Mouse (Mus musculus) neural tube, embryonic 15.5 days (tissue): ENCODE measurements around the gene Nt5c1a. TPM values are rescaled to one million over a fixed set of nuclear protein-coding genes. Genes with fewer than 3 reads are reported as not detected.

ENCODE experiments used
- ATAC-seq: fragments of 200-750 bp; cut with Nextera tagmentation; 2 replicates; pipeline ENCODE4 v1.8.0; 2017; ENCODE audit warnings: mild to moderate bottlenecking, moderate TSS enrichment, moderate library complexity; ENCODE audit not compliant: low FRiP score
- H3K27ac ChIP-seq: fragments of 300-500 bp; sonication (generic); replicated peaks from 2 replicates; pipeline ENCODE4 v1.5.1; 2015; ENCODE audit warnings: mild to moderate bottlenecking, inconsistent platforms
- H3K27me3 ChIP-seq: fragments of 300-500 bp; sonication (generic); replicated peaks from 2 replicates; pipeline ENCODE4 v1.6.1; 2015; ENCODE audit warnings: inconsistent platforms
- H3K36me3 ChIP-seq: fragments of 300-500 bp; sonication (generic); 2 replicates; pipeline ENCODE4 v1.6.1; 2015; ENCODE audit warnings: inconsistent platforms
- H3K4me1 ChIP-seq: fragments of 300-500 bp; sonication (generic); 2 replicates; pipeline ENCODE4 v1.6.1; 2015; ENCODE audit warnings: inconsistent platforms
- H3K4me2 ChIP-seq: fragments of 300-500 bp; sonication (generic); 2 replicates; pipeline ENCODE4 v1.6.1; 2015; ENCODE audit warnings: inconsistent platforms, mild to moderate bottlenecking, moderate library complexity
- H3K4me3 ChIP-seq: fragments of 300-500 bp; sonication (generic); replicated peaks from 2 replicates; pipeline ENCODE4 v1.5.1; 2015; ENCODE audit warnings: mild to moderate bottlenecking, inconsistent platforms
- H3K9ac ChIP-seq: fragments of 300-500 bp; sonication (generic); replicated peaks from 2 replicates; pipeline ENCODE4 v1.6.1; 2015; ENCODE audit warnings: mild to moderate bottlenecking, inconsistent platforms
- H3K9me3 ChIP-seq: fragments of 300-500 bp; sonication (generic); replicated peaks from 2 replicates; pipeline ENCODE4 v1.6.1; 2016; ENCODE audit warnings: inconsistent platforms
- WGBS: fragments of 180-500 bp; shearing (Covaris S2); methylation state at CpG from one replicate; pipeline ENCODE4 v1.1.7; 2015; ENCODE audit warnings: mixed read lengths; 5-methylcytosine and 5-hydroxymethylcytosine counted together
- polyA plus RNA-seq: library from polyadenylated mRNA; unstranded; fragments of >200 nt; fragmentation: Nextera tagmentation; extraction: Ambion mirVana; gene quantifications from 2 replicates; pipeline ENCODE4 v1.2.1, GENCODE M21; 2015

The Nt5c1a gene
- polyA plus RNA-seq, 1 experiment from 2014 or later: 0.17 TPM

DNA sequence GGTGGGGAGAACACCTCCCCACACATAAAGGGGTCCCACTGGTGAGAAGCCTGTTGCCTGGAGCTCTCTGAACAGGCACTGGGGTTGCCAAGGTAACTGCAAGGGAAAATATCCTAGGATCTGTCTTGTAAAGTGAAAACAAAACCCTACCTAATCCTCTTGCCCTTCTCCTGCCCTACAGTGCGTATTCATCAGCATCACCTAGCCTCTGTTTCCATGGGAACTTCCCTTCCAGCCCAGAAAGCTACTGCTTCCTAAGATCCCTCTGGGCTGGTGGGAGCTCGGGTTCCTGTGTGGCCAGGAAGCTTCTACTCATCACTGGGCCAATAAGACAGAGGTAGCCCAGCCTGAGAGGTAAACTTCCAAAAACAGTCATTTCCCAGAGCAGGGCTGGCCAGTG, 11.0 kb downstream of the Nt5c1a start:
- Histone ChIP-seq H3K36me3 (no peaks in the 10 kb centered on the region), H3K9ac (no peak overlapping the region), H3K27ac (no peak overlapping the region), H3K27me3 (no peaks in the 10 kb centered on the region), H3K9me3 (no peaks in the 10 kb centered on the region), H3K4me3 (no peak overlapping the region), H3K4me1 (0 out of 2 replicates have a peak, but pooled peaks cover 3% of the 10 kb centered on the region), H3K4me2 (no peak overlapping the region)
- no peak for ATAC-seq
- 49% methylated on average over 2 of the region's 2 CpGs for WGBS

DNA sequence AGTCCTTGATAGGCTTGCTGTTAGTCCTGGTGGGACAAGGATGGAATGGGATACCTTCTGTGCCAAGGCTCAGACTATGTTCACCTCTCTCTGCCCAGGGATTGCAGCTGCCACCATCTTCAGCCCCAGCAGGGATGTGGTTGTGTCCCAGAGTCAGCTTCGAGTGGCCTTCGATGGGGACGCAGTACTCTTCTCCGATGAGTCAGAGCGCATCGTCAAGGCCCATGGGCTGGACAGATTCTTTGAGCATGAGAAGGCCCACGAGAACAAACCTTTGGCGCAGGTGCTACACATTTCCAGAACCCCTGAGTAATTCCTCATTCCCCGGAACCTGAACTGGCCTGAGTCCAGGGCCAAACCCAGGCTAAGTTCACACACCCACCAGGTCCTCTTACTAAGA, 12.7 kb downstream of the Nt5c1a start:
- Histone ChIP-seq H3K9ac (no peak overlapping the region), H3K4me3 (no peak overlapping the region), H3K36me3 (no peaks in the 10 kb centered on the region), H3K27me3 (0 out of 2 replicates have a peak, but pooled peaks cover 7% of the 10 kb centered on the region), H3K27ac (no peak overlapping the region), H3K4me2 (no peak overlapping the region), H3K9me3 (no peaks in the 10 kb centered on the region), H3K4me1 (0 out of 2 replicates have a peak, but pooled peaks cover 3% of the 10 kb centered on the region)
- ATAC-seq: no peak
- 96% methylated on average over 9 of the region's 9 CpGs for WGBS

DNA sequence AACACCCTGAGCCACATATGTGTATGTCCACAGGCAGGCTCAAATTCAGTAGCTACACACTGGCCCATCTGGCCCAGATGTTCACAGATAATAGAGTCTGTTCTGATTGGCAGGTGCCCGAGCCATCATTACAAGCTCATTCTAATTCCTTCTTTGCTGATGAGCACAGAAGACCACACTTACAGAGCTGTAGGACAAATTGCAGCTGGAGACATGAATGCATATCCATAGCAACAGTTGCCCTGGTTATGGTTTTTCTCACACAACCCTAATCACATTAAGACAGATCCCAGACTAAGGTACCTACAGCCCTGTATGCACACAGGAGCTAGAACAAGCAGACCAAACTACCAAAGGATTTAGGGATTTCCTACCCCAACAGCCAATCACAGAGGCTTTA, 14.1 kb downstream of the Nt5c1a start:
- H3K4me1 ChIP-seq: 0 out of 2 replicates have a peak, but pooled peaks cover 3% of the 10 kb centered on the region
- 0 out of 2 replicates have a peak, but pooled peaks cover 7% of the 10 kb centered on the region for H3K27me3 ChIP-seq
- no peaks in the 10 kb centered on the region for H3K36me3 ChIP-seq
- no peak overlapping the region for H3K9ac ChIP-seq
- no peak overlapping the region for H3K4me2 ChIP-seq
- H3K9me3 ChIP-seq: no peaks in the 10 kb centered on the region
- ATAC-seq: no peak
- WGBS: 58% methylated on average over 1 of the region's 1 CpGs
- H3K27ac ChIP-seq: no peak overlapping the region
- no peak overlapping the region for H3K4me3 ChIP-seq

DNA sequence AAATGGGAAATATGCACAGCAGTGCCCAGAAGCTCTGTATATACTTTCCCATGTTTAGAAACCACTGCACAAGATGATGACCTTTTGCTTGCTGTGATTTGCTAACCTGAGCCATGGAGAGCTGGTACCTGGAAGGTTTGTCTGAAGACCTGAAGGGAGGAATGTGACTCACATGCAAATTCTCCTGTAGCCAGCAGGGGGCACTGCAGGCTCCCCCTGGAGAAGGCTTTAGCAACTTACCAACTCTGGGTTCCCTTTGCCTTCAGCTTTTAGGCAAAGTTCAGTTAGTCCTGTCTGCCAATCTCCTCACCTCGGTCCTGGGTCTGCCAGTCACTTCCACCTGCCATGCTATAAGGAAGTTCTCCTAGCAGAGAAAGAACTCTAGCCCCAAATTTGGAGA, 15.5 kb downstream of the Nt5c1a start:
- Histone ChIP-seq H3K9ac (no peak overlapping the region), H3K27ac (no peak overlapping the region)
- no peak for ATAC-seq

DNA sequence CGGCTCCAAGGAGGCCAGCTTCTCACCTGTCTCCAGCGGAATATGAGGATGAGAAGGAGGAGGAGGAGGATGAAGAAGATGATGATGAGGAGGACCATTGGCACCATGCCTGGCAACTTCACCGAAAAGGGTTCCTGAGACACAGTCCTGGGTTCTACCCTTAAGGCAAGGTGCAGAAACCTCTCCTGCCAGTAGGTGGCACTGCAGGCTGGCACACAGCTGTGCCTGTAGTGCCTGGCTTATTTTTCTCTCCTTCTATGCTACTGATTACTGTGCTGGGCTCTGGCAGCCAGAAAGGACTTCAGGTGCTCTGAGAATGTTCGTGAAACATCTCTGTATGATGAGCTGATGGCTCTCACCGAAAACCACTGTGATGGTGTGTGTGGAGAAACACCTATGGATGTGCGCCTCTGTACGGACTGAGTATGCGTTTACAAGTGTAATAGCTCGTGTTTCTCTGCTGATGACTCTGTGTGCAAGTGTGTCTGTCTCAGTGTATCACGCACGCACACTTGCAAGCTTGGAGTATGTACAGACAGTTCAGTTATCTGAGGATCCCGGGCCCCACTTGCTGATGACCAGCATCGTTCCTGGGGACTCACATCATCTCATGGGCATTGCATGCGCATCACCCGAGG, 18.5 kb downstream of the Nt5c1a start:
- WGBS: 74% methylated on average over 15 of the region's 15 CpGs
- H3K9me3 ChIP-seq: no peaks in the 10 kb centered on the region
- no peak overlapping the region for H3K4me2 ChIP-seq
- no peak overlapping the region for H3K27ac ChIP-seq
- no peaks in the 10 kb centered on the region for H3K36me3 ChIP-seq
- H3K4me3 ChIP-seq: no peak overlapping the region
- ATAC-seq: peak; percentile 91
- H3K4me1 ChIP-seq: 0 out of 2 replicates have a peak, but pooled peaks cover 3% of the 10 kb centered on the region
- H3K27me3 ChIP-seq: 0 out of 2 replicates have a peak, but pooled peaks cover 7% of the 10 kb centered on the region
- H3K9ac ChIP-seq: no peak overlapping the region

More for the DNA sequence above, 15.5 kb downstream of the Nt5c1a start:
- Histone ChIP-seq H3K4me3 (no peak overlapping the region), H3K4me1 (0 out of 2 replicates have a peak, but pooled peaks cover 3% of the 10 kb centered on the region), H3K27me3 (0 out of 2 replicates have a peak, but pooled peaks cover 7% of the 10 kb centered on the region), H3K36me3 (no peaks in the 10 kb centered on the region), H3K9me3 (no peaks in the 10 kb centered on the region), H3K4me2 (no peak overlapping the region)
- WGBS: 18% methylated on average over 1 of the region's 1 CpGs

DNA sequence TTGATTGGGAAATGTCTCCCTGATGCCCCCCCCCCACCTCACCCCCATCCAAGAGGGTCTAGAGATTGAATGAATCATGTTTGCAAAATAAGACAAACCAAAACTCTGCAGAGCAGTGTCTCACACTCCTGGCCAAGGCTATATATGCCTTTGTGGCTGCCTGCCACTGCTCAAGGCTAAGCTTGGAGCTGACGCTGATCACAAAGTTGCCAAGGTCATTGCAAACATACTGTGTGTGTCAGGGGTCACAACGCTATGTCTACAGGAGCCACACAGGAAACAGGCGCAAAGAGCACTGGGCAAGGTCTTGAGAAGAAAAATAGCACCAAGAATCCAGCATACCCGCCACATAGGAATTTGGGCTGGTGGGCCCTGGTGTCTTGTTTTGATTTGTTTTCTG, 19.3 kb downstream of the Nt5c1a start:
- 0 out of 2 replicates have a peak, but pooled peaks cover 7% of the 10 kb centered on the region for H3K27me3 ChIP-seq
- H3K4me3 ChIP-seq: no peak overlapping the region
- no peak for ATAC-seq
- 85% methylated on average over 4 of the region's 4 CpGs for WGBS
- H3K27ac ChIP-seq: no peak overlapping the region
- no peaks in the 10 kb centered on the region for H3K36me3 ChIP-seq
- no peaks in the 10 kb centered on the region for H3K4me1 ChIP-seq
- H3K4me2 ChIP-seq: no peak overlapping the region
- no peak overlapping the region for H3K9ac ChIP-seq
- H3K9me3 ChIP-seq: no peaks in the 10 kb centered on the region

DNA sequence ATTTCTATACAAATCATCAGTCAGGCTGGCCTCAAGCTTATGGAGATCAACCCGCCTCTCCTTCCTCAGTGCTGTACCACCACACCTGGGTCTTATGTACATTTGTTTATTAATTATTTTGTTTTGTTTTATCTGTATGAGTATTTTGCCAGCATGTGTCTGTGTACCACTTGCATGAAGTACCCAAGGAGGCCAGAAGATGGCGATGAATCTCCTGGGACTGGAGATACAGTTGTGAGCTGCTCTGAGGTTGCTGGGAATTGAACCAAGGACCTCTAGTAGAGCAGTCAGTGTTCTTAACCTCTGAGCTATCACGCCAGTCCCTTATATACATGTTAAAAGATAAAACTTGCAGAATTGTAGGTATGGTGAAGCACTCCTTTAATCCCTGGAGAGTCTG, 22.0 kb downstream of the Nt5c1a start:
- no peak overlapping the region for H3K9ac ChIP-seq
- H3K4me1 ChIP-seq: peaks cover 11% of the 10 kb centered on the region; the same call in 1 of the 2 replicates
- WGBS: 50% methylated on average over 3 of the region's 3 CpGs
- no peak overlapping the region for H3K27ac ChIP-seq
- no peak overlapping the region for H3K4me2 ChIP-seq
- no peak overlapping the region for H3K4me3 ChIP-seq
- H3K27me3 ChIP-seq: 0 out of 2 replicates have a peak, but pooled peaks cover 3% of the 10 kb centered on the region
- H3K9me3 ChIP-seq: no peaks in the 10 kb centered on the region
- H3K36me3 ChIP-seq: no peaks in the 10 kb centered on the region
- ATAC-seq: no peak

DNA sequence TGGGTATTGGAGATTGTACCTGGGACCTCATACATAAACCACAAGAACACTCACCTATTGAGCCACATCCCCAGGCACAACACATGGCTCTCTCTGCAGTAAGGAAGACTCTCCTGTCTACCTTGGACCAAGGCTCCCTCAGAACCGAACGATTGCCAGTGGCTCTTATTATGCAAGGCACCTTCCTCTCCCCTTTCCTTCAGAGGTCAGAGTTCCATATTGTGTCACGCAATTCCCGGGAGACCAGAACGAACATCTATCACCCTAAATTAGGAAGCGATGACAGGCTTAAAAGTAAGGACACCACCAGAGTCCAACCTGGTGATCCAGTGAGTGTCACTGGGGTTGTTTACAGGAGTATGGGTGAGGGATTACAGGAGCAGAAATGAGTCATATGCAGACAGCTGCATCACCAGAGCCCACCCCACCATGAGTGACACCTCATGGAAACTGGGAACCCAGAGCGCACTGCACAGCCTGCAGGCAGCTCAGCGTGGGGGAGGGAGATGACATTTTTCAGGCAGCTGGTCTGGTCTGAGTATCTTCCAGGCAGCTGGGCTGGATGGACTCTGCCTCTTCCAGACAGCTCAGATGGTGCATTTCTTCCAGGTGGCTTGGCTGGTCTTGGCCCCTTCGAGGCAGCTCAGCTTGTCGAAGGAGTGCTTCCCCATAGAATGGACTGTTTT, 24.6 kb downstream of the Nt5c1a start:
- Histone ChIP-seq H3K9ac (no peak overlapping the region), H3K36me3 (no peaks in the 10 kb centered on the region), H3K4me1 (peaks cover 11% of the 10 kb centered on the region; the same call in 1 of the 2 replicates), H3K4me3 (no peak overlapping the region), H3K4me2 (no peak overlapping the region), H3K9me3 (no peaks in the 10 kb centered on the region), H3K27me3 (no peaks in the 10 kb centered on the region; the same call in 1 of the 2 replicates), H3K27ac (no peak overlapping the region)
- no peak for ATAC-seq
- WGBS: 69% methylated on average over 10 of the region's 10 CpGs

DNA sequence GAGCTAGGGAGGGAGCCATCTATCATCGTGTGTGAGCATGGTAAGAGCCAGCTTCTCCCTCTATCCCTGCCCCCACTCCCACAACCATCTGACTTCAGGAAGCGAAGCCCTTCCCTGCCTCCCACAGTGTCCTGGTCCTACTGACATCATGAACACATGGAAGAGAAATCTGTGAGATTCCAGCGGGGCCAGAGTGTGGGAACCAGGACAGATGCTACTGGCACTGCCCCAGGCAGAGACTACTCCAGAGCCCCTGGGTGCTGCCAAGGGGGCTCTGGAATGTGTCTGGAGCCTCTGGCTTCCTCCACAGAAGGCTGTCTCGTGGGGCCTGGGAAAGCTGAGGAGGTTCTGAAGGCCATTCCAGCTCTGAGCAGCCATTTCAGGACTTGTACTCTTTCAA, 26.4 kb downstream of the Nt5c1a start:
- Histone ChIP-seq H3K9me3 (no peaks in the 10 kb centered on the region), H3K27ac (0 out of 2 replicates have a peak overlapping the region, but pooled peaks have one; percentile 4), H3K9ac (no peak overlapping the region), H3K36me3 (no peaks in the 10 kb centered on the region), H3K27me3 (peaks cover 7% of the 10 kb centered on the region), H3K4me3 (no peak overlapping the region), H3K4me1 (peaks cover 11% of the 10 kb centered on the region; the same call in 1 of the 2 replicates), H3K4me2 (no peak overlapping the region)
- 52% methylated on average over 4 of the region's 4 CpGs for WGBS
- ATAC-seq: no peak

DNA sequence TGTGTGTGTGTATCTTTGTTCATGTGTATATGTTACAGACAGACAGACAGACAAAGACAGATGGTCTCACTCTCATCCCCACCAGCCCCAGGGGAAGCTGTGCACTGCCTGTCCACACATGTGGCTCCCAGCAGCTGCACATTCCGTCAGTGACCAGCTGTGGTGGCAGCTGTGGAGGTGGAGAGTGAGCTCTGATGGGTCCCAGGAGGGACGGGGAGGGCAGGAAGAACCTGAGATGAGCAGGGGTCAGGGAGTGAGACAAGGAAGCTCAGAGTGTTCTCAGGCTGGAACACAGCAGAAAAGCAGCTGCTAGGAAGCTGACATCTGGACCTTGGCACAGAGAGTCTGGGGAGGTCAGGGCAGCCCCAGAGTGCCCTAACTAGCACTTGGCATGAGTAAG, 27.0 kb downstream of the Nt5c1a start:
- 0 out of 2 replicates have a peak overlapping the region, but pooled peaks have one; percentile 4 for H3K27ac ChIP-seq

DNA sequence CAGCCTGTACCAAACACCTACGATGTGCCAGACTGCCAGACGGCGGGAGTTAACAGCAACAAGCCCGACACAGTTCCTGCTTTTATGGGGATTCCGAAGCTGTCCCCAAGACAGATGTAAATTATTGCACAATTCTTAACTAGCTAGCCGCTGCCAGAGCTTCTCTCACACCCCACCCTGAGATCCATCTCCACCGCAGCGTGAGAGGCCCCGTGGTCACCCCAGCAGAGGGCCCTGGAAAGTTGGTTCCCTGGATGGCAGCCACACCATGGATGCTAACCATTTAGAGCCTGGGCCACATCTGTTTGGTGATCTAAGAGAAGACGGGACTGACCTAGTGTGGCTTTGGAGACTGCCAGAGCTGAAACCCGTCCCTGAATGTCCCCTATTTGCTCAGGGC, 27.9 kb downstream of the Nt5c1a start:
- Histone ChIP-seq H3K9ac (no peak overlapping the region), H3K4me3 (no peak overlapping the region), H3K9me3 (no peaks in the 10 kb centered on the region), H3K27ac (no peak overlapping the region), H3K36me3 (no peaks in the 10 kb centered on the region), H3K27me3 (peaks cover 21% of the 10 kb centered on the region), H3K4me1 (peaks cover 18% of the 10 kb centered on the region), H3K4me2 (no peak overlapping the region)
- 60% methylated on average over 11 of the region's 11 CpGs for WGBS
- no peak for ATAC-seq

More for the DNA sequence above, 27.0 kb downstream of the Nt5c1a start:
- Histone ChIP-seq H3K9me3 (no peaks in the 10 kb centered on the region), H3K27me3 (peaks cover 12% of the 10 kb centered on the region), H3K4me3 (no peak overlapping the region), H3K4me1 (peaks cover 11% of the 10 kb centered on the region), H3K4me2 (no peak overlapping the region), H3K36me3 (no peaks in the 10 kb centered on the region), H3K9ac (no peak overlapping the region)
- no peak for ATAC-seq
- 46% methylated on average over 2 of the region's 2 CpGs for WGBS

DNA sequence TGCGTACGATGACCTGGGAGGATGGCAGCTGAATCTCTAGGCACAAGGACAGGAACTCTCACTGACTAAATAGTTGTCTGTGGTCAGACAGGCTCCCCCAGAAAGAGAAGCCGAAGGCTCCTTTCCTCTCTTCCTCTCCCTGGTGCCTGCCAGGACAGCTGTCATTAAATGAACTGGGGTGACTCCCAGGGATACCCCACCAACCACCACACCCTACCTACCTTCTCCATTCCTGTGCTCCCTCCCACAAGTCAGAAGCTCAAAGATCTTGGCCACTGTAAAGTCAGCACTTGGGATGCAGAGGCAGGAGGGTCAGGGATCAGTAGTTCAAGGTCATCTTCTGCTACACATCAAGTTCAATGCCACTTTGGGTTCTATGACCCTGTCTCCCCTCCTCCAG, 31.5 kb downstream of the Nt5c1a start:
- Histone ChIP-seq H3K4me3 (no peak overlapping the region), H3K9ac (no peak overlapping the region), H3K27me3 (peaks cover 36% of the 10 kb centered on the region), H3K4me2 (no peak overlapping the region), H3K36me3 (no peaks in the 10 kb centered on the region), H3K4me1 (peaks cover 9% of the 10 kb centered on the region), H3K27ac (no peak overlapping the region), H3K9me3 (no peaks in the 10 kb centered on the region)
- WGBS: 77% methylated on average over 3 of the region's 3 CpGs
- ATAC-seq: no peak
